Mouse (Mus musculus) neural tube, embryonic 12.5 days (tissue): Measurements from ENCODE around the gene Sh3gl2. TPM values are rescaled to one million over a fixed set of nuclear protein-coding genes. Genes with fewer than 3 reads are reported as not detected.

Experiments used
- ATAC-seq: fragments of 200-750 bp; cut with Nextera tagmentation; 2 replicates; pipeline ENCODE4 v1.8.0; 2017; ENCODE audit warnings: low read depth, mild to moderate bottlenecking, moderate TSS enrichment, moderate library complexity; ENCODE audit not compliant: low FRiP score
- H3K27ac ChIP-seq: fragments of 300-500 bp; sonication (generic); 2 replicates; pipeline ENCODE4 v1.5.1; 2016
- H3K27me3 ChIP-seq: fragments of 300-500 bp; sonication (generic); replicated peaks from 2 replicates; pipeline ENCODE4 v1.6.1; 2016; ENCODE audit warnings: mild to moderate bottlenecking
- H3K36me3 ChIP-seq: fragments of 300-500 bp; sonication (generic); 2 replicates; pipeline ENCODE4 v1.6.1; 2016; ENCODE audit warnings: mild to moderate bottlenecking
- H3K4me1 ChIP-seq: fragments of 300-500 bp; sonication (generic); 2 replicates; pipeline ENCODE4 v1.6.1; 2016
- H3K4me2 ChIP-seq: fragments of 300-500 bp; sonication (generic); replicated peaks from 2 replicates; pipeline ENCODE4 v1.6.1; 2016; ENCODE audit warnings: mild to moderate bottlenecking
- H3K4me3 ChIP-seq: fragments of 300-500 bp; sonication (generic); 2 replicates; pipeline ENCODE4 v1.5.1; 2016
- H3K9ac ChIP-seq: fragments of 300-500 bp; sonication (generic); 2 replicates; pipeline ENCODE4 v1.6.1; 2016; ENCODE audit warnings: mild to moderate bottlenecking
- H3K9me3 ChIP-seq: fragments of 300-500 bp; sonication (generic); 2 replicates; pipeline ENCODE4 v1.6.1; 2016; ENCODE audit warnings: mild to moderate bottlenecking
- WGBS: fragments of 180-500 bp; shearing (Covaris S2); methylation state at CpG from one replicate; pipeline ENCODE4 v1.1.7; 2016; 5-methylcytosine and 5-hydroxymethylcytosine counted together
- polyA plus RNA-seq: library from polyadenylated mRNA; unstranded; fragments of >200 nt; fragmentation: Nextera tagmentation; extraction: Ambion mirVana; gene quantifications from 2 replicates; pipeline ENCODE4 v1.2.1, GENCODE M21; 2016

Sh3gl2 gene
- polyA plus RNA-seq, 1 experiment from 2014 or later = 26.2 TPM

GRCm38 (mm10) chr4:85339126-85339525 lies 134.2 kb downstream of the Sh3gl2 start:
- Histone ChIP-seq H3K27me3 (no peaks in the 10 kb centered on the region), H3K9ac (no peak overlapping the region), H3K9me3 (no peaks in the 10 kb centered on the region), H3K36me3 (no peaks in the 10 kb centered on the region), H3K4me3 (no peak overlapping the region), H3K27ac (no peak overlapping the region), H3K4me2 (no peak overlapping the region), H3K4me1 (no peaks in the 10 kb centered on the region)
- no peak for ATAC-seq
- WGBS = 90% methylated on average over 5 of the region's 5 CpGs

GRCm38 (mm10) chr4:85340686-85341085 lies 135.8 kb downstream of the Sh3gl2 start:
- WGBS = 77% methylated on average over 6 of the region's 6 CpGs
- H3K4me1 ChIP-seq = no peaks in the 10 kb centered on the region
- no peaks in the 10 kb centered on the region for H3K27me3 ChIP-seq
- H3K27ac ChIP-seq = no peak overlapping the region
- no peaks in the 10 kb centered on the region for H3K9me3 ChIP-seq
- H3K4me3 ChIP-seq = no peak overlapping the region
- H3K36me3 ChIP-seq = no peaks in the 10 kb centered on the region
- ATAC-seq = no peak
- no peak overlapping the region for H3K4me2 ChIP-seq
- no peak overlapping the region for H3K9ac ChIP-seq

DNA sequence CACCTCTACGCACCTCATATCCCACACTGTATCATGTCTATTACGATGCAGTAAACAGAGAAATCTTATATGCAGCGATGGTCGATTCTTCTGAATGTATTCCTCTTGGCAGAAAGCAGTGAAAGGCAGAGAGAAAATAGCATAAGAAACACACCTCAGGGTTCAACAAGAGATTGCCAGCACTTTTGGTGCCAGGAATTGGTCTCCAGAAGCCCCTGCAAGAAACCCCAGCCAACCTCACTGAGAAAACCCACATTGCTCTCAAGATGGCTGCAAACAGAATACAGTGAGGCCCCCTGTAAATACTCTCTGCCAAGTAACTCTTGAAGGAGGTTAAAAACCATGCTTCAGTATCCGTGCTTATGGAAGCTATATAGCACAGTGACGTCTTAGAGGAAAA lies 141.0 kb downstream of the Sh3gl2 start:
- H3K27ac ChIP-seq = no peak overlapping the region
- no peaks in the 10 kb centered on the region for H3K36me3 ChIP-seq
- 94% methylated on average over 6 of the region's 6 CpGs for WGBS
- H3K4me3 ChIP-seq = no peak overlapping the region
- no peaks in the 10 kb centered on the region for H3K9me3 ChIP-seq
- ATAC-seq = no peak
- no peak overlapping the region for H3K9ac ChIP-seq
- no peaks in the 10 kb centered on the region for H3K4me1 ChIP-seq
- H3K4me2 ChIP-seq = no peak overlapping the region
- no peaks in the 10 kb centered on the region for H3K27me3 ChIP-seq

GRCm38 (mm10) chr4:85348079-85348643 lies 143.2 kb downstream of the Sh3gl2 start:
- Histone ChIP-seq H3K4me1 (no peaks in the 10 kb centered on the region), H3K4me2 (no peak overlapping the region), H3K27ac (no peak overlapping the region), H3K36me3 (no peaks in the 10 kb centered on the region), H3K9ac (no peak overlapping the region), H3K27me3 (no peaks in the 10 kb centered on the region), H3K4me3 (no peak overlapping the region), H3K9me3 (no peaks in the 10 kb centered on the region)
- 83% methylated on average over 8 of the region's 8 CpGs for WGBS
- no peak for ATAC-seq

- 89% methylated on average over 3 of the region's 3 CpGs for WGBS
- no peaks in the 10 kb centered on the region for H3K36me3 ChIP-seq
- H3K4me3 ChIP-seq = no peak overlapping the region
- H3K27ac ChIP-seq = no peak overlapping the region
- no peaks in the 10 kb centered on the region for H3K9me3 ChIP-seq
- no peak overlapping the region for H3K4me2 ChIP-seq
- H3K27me3 ChIP-seq = no peaks in the 10 kb centered on the region
- no peaks in the 10 kb centered on the region for H3K4me1 ChIP-seq
- no peak for ATAC-seq
- H3K9ac ChIP-seq = no peak overlapping the region
Measured at GRCm38 (mm10) chr4:85362661-85363060, 157.7 kb downstream of the Sh3gl2 start.

DNA sequence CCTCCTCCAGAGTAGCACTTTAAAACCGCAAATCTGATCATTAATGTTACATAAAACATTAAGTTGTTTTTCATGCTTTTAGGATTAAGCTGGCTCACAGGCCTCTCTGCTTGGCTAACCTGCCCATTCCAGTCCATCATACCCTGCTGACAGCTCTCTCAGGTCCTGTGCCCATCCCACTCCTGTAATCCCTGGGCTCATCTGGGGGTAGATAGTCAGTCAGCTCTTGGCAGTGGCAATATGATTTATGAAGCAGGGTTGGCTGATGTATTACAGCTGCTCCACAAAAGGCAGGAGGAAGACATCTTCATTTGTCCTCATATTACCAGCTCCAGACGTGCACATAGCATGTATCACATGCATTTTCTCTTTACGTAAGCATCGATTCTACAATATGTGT lies 158.3 kb downstream of the Sh3gl2 start:
- WGBS = 86% methylated on average over 4 of the region's 4 CpGs
- Histone ChIP-seq H3K9me3 (no peaks in the 10 kb centered on the region), H3K9ac (no peak overlapping the region), H3K4me1 (no peaks in the 10 kb centered on the region), H3K36me3 (no peaks in the 10 kb centered on the region), H3K4me3 (no peak overlapping the region), H3K27ac (no peak overlapping the region), H3K4me2 (no peak overlapping the region), H3K27me3 (no peaks in the 10 kb centered on the region)
- no peak for ATAC-seq

GRCm38 (mm10) chr4:85371036-85371435 lies 166.1 kb downstream of the Sh3gl2 start:
- Histone ChIP-seq H3K27ac (no peak overlapping the region), H3K9me3 (no peaks in the 10 kb centered on the region), H3K27me3 (no peaks in the 10 kb centered on the region), H3K9ac (no peak overlapping the region), H3K4me2 (no peak overlapping the region), H3K36me3 (no peaks in the 10 kb centered on the region), H3K4me3 (no peak overlapping the region), H3K4me1 (no peaks in the 10 kb centered on the region)
- whole genome bisulfite sequencing = 76% methylated on average over 6 of the region's 6 CpGs
- ATAC-seq = no peak

GRCm38 (mm10) chr4:85374801-85375200 lies 169.9 kb downstream of the Sh3gl2 start:
- no peak overlapping the region for H3K27ac ChIP-seq
- no peak overlapping the region for H3K9ac ChIP-seq
- no peaks in the 10 kb centered on the region for H3K27me3 ChIP-seq
- no peak overlapping the region for H3K4me2 ChIP-seq
- no peaks in the 10 kb centered on the region for H3K36me3 ChIP-seq
- ATAC-seq = no peak
- 91% methylated on average over 4 of the region's 4 CpGs for WGBS
- H3K9me3 ChIP-seq = no peaks in the 10 kb centered on the region
- H3K4me1 ChIP-seq = no peaks in the 10 kb centered on the region
- no peak overlapping the region for H3K4me3 ChIP-seq

DNA sequence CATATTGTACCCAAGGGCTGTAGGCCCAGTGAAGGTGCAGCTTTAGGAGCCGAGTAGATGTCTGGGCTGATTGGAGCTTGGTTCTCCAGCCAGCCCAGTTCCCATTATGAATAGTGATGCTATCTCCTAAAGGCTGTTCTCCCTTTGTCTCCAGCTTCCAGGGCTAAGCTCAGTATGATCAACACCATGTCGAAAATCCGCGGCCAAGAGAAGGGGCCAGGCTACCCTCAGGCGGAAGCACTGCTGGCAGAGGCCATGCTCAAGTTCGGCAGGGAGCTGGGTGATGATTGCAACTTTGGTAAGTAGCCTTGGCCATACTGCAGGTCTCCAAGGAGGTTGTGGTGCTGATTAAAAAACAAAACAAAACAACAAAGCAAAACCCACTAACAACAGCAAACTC lies 171.3 kb downstream of the Sh3gl2 start:
- ATAC-seq = no peak
- Histone ChIP-seq H3K9ac (no peak overlapping the region), H3K27me3 (no peaks in the 10 kb centered on the region), H3K36me3 (no peaks in the 10 kb centered on the region), H3K9me3 (no peaks in the 10 kb centered on the region), H3K4me1 (no peaks in the 10 kb centered on the region), H3K4me2 (no peak overlapping the region), H3K27ac (no peak overlapping the region), H3K4me3 (no peak overlapping the region)
- 84% methylated on average over 6 of the region's 6 CpGs for WGBS

GRCm38 (mm10) chr4:85376610-85377009 lies 171.7 kb downstream of the Sh3gl2 start:
- Histone ChIP-seq H3K9ac (no peak overlapping the region), H3K4me1 (no peaks in the 10 kb centered on the region), H3K27ac (no peak overlapping the region), H3K9me3 (no peaks in the 10 kb centered on the region), H3K4me3 (no peak overlapping the region), H3K36me3 (no peaks in the 10 kb centered on the region), H3K27me3 (no peaks in the 10 kb centered on the region), H3K4me2 (no peak overlapping the region)
- no peak for ATAC-seq
- 90% methylated on average over 5 of the region's 5 CpGs for WGBS

DNA sequence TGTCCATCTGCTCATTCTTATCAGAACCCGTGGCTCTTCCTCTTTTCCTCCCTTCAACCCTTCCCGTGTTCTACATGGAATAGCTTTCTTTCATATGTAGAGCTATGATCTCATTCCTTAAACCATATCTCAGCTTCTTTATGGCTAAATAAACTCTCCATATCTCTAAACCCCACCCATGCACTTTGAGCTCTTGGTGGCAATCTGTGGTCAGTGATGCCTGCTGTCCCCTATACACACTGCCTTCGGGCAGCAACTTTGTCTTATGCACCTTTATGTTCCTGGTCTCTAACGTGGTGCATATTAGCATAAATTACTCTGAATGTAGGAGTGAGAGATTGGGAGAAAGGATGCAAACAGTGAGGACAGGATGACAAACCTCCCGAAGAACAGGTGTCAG lies 180.3 kb downstream of the Sh3gl2 start:
- Histone ChIP-seq H3K9me3 (no peaks in the 10 kb centered on the region), H3K9ac (no peak overlapping the region), H3K4me1 (no peaks in the 10 kb centered on the region), H3K36me3 (no peaks in the 10 kb centered on the region), H3K27ac (no peak overlapping the region), H3K4me2 (no peak overlapping the region), H3K4me3 (no peak overlapping the region), H3K27me3 (no peaks in the 10 kb centered on the region)
- WGBS = 82% methylated on average over 5 of the region's 5 CpGs
- no peak for ATAC-seq

DNA sequence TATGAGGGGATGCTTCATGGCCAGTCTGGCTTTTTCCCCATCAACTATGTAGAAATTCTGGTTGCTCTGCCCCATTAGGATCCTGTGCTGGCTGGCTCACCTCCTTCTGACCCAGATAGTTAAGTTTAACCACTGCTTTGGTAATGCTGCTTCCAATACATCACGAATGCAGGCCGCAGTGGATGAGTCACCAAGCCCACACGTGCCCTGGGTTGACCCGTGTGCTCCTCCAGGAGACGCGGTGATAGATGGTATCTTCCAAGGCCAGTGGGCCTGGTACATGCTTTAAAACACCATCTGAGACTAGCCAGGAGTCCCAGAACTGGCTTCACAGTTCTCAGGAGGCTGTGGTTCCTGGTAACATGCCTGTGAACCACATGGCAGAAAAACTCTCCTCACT lies 182.8 kb downstream of the Sh3gl2 start:
- Histone ChIP-seq H3K4me3 (no peak overlapping the region), H3K9me3 (no peaks in the 10 kb centered on the region), H3K36me3 (no peaks in the 10 kb centered on the region), H3K9ac (no peak overlapping the region), H3K27me3 (no peaks in the 10 kb centered on the region), H3K27ac (no peak overlapping the region), H3K4me2 (no peak overlapping the region), H3K4me1 (no peaks in the 10 kb centered on the region)
- ATAC-seq = no peak
- 94% methylated on average over 6 of the region's 6 CpGs for WGBS

DNA sequence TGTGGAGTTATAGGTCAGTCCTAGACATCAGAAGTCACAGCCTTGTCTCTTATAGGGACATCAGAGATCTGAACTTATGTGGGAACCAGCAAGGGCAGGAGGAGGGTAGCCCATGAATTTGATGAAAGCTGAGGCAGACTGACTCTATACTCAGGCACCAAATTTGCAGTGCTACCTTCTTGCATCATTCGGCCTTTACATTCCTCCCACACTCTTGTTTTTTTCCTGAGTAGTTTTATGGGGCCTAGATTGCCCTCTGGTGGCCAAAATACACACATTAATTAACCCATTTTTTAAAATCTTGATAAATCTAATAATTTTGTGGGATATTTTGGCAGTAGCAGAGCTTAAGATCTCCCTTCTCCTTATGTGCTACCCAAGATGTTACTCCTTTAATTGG lies 186.9 kb downstream of the Sh3gl2 start:
- Histone ChIP-seq H3K4me2 (no peak overlapping the region), H3K27me3 (no peaks in the 10 kb centered on the region), H3K4me3 (no peak overlapping the region), H3K36me3 (no peaks in the 10 kb centered on the region), H3K9ac (no peak overlapping the region), H3K4me1 (no peaks in the 10 kb centered on the region), H3K9me3 (no peaks in the 10 kb centered on the region), H3K27ac (no peak overlapping the region)
- 75% methylated on average over 1 of the region's 1 CpGs for WGBS
- ATAC-seq = no peak
